Mouse (Mus musculus) thymus, adult 2 months (tissue): ENCODE measurements around the gene Gk5.

ENCODE experiments used
- CTCF ChIP-seq: fragments of 200-500 bp; IDR thresholded peaks from 2 replicates; pipeline ENCODE4 v1.5.1; 2012; ENCODE audit warnings: mild to moderate bottlenecking, control low read depth, low read length, moderate library complexity, borderline replicate concordance; ENCODE audit not compliant: control insufficient read depth, poor library complexity, insufficient read depth; ENCODE audit errors: extremely low read depth
- POLR2A ChIP-seq: fragments of 200-500 bp; IDR thresholded peaks from 2 replicates; pipeline ENCODE4 v1.6.1; 2012; ENCODE audit warnings: mild to moderate bottlenecking, low read length, control low read depth, moderate library complexity; ENCODE audit not compliant: control insufficient read depth, poor library complexity, insufficient read depth; ENCODE audit errors: extremely low read depth

DNA sequence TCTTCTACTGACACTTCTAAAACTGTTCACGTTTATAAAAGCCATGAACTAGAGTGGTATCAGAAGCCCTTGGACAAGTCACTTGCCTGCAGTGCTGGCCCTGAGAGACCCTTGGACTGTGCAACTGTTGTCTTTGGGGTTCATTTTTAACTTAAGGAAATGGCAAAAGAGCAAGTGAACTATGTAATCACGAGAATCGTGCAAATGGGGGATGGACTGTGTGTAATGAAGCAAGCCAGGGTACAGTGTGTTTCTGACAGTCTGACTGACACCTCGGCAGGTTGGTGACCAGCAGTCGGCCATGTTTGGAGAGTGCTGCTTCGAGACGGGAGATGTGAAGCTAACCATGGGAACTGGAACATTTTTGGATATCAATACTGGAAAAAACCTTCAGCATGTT lies 33.6 kb downstream of the Gk5 start:
- TF ChIP-seq CTCF (no peak), POLR2A (no peak)
